Comparison of ENCODE assay signal across 17 mouse cellular contexts in genomic region chr6:53812242-53812641, GRCm38 (mm10). TPM values are rescaled to one million over a fixed set of nuclear protein-coding genes. Genes with fewer than 3 reads are reported as not detected.
DNase-seq lines count a peak whose midpoint lies in the region; ATAC-seq and TF ChIP-seq lines count a peak whose summit lies in the region.
"Had no signal": no experiment of that assay in that cellular context is flagged by ENCODE, and none has a peak within 500 bp of the region (broad histone marks: within the 10 kb centered on the region; RNA-seq: fewer than 3 reads in every experiment).

No protein-coding gene starts in this region.

- no peak for ATAC-seq in forebrain, postnatal 0 days
- no peak for ATAC-seq in forebrain, embryonic 12.5 days (ENCODE audit: low FRiP score)
- ATAC-seq in kidney, postnatal 0 days (replicated peaks; ENCODE audit: low FRiP score, low read depth): no peak
- no peak for ATAC-seq in midbrain, postnatal 0 days (ENCODE audit: low FRiP score)
- no peak for ATAC-seq in midbrain, embryonic 15.5 days (replicated peaks)
- ATAC-seq: forebrain, embryonic 15.5 days; inflammation-experienced regulatory T-cells, adult 6 months had no signal

- TF ChIP-seq CTCF in forebrain, postnatal 0 days (IDR thresholded peaks at IDR 0.05; ENCODE audit: low read depth): peak; percentile 46
- TF ChIP-seq CTCF in kidney, postnatal 0 days (IDR thresholded peaks at IDR 0.05; ENCODE audit: low read depth): peak; percentile 57
- peak; percentile 57 for TF ChIP-seq CTCF in midbrain, postnatal 0 days (IDR thresholded peaks at IDR 0.05)

- H3K27me3 ChIP-seq in forebrain, postnatal 0 days (ENCODE audit: insufficient read depth, low read length): peaks cover 2% of the 10 kb centered on the region; the same call in 1 of the 2 replicates
- peaks cover 14% of the 10 kb centered on the region for H3K27me3 ChIP-seq in forebrain, embryonic 12.5 days
- no peaks in the 10 kb centered on the region for H3K27me3 ChIP-seq in kidney, postnatal 0 days (ENCODE audit: insufficient read depth, low read length)
- H3K27me3 ChIP-seq in midbrain, postnatal 0 days (ENCODE audit: insufficient read depth, low read length): peaks cover 4% of the 10 kb centered on the region; the same call in 1 of the 2 replicates
- H3K27me3 ChIP-seq in midbrain, embryonic 15.5 days (replicated peaks): peaks cover 5% of the 10 kb centered on the region; the same call in 1 of the 2 replicates
- peaks cover 9% of the 10 kb centered on the region for H3K27me3 ChIP-seq in embryonic facial prominence, embryonic 10.5 days (replicated peaks; ENCODE audit: low read depth, poor library complexity, severe bottlenecking)
- H3K27me3 ChIP-seq: stomach, embryonic 15.5 days had no signal

- no peaks in the 10 kb centered on the region for H3K36me3 ChIP-seq in forebrain, postnatal 0 days (ENCODE audit: insufficient read depth)
- H3K36me3 ChIP-seq in forebrain, embryonic 12.5 days (replicated peaks): no peaks in the 10 kb centered on the region
- H3K36me3 ChIP-seq in kidney, postnatal 0 days (ENCODE audit: insufficient read depth, low read length): 0 out of 2 replicates have a peak, but pooled peaks cover 5% of the 10 kb centered on the region
- H3K36me3 ChIP-seq in midbrain, postnatal 0 days (ENCODE audit: insufficient read depth, low read length): no peaks in the 10 kb centered on the region
- no peaks in the 10 kb centered on the region for H3K36me3 ChIP-seq in midbrain, embryonic 15.5 days (replicated peaks)
- H3K36me3 ChIP-seq in embryonic facial prominence, embryonic 10.5 days (replicated peaks): peaks cover 18% of the 10 kb centered on the region
- H3K36me3 ChIP-seq: forebrain, embryonic 15.5 days; heart, embryonic 10.5 days; liver, embryonic 15.5 days; neural tube, embryonic 12.5 days; stomach, embryonic 15.5 days had no signal

- H3K27ac ChIP-seq in forebrain, postnatal 0 days (ENCODE audit: low read depth, low read length): no peak overlapping the region
- H3K27ac ChIP-seq in forebrain, embryonic 12.5 days: no peak overlapping the region
- H3K27ac ChIP-seq in kidney, postnatal 0 days: no peak overlapping the region
- H3K27ac ChIP-seq in midbrain, postnatal 0 days (ENCODE audit: low read depth, low read length): no peak overlapping the region
- H3K27ac ChIP-seq in midbrain, embryonic 15.5 days: no peak overlapping the region
- H3K27ac ChIP-seq in embryonic facial prominence, embryonic 10.5 days (replicated peaks): no peak overlapping the region
- H3K27ac ChIP-seq: forebrain, embryonic 15.5 days; heart, embryonic 10.5 days; liver, embryonic 15.5 days; neural tube, embryonic 12.5 days; stomach, embryonic 15.5 days had no signal

- H3K9ac ChIP-seq in forebrain, postnatal 0 days: no peak overlapping the region
- no peak overlapping the region for H3K9ac ChIP-seq in forebrain, embryonic 12.5 days
- H3K9ac ChIP-seq in kidney, postnatal 0 days (ENCODE audit: low read depth, low read length): no peak overlapping the region
- H3K9ac ChIP-seq in midbrain, postnatal 0 days (replicated peaks; ENCODE audit: low read length, poor library complexity, severe bottlenecking): no peak overlapping the region
- no peak overlapping the region for H3K9ac ChIP-seq in midbrain, embryonic 15.5 days
- H3K9ac ChIP-seq: forebrain, embryonic 15.5 days; liver, embryonic 15.5 days; neural tube, embryonic 12.5 days; stomach, embryonic 15.5 days had no signal

- no peaks in the 10 kb centered on the region for H3K9me3 ChIP-seq in forebrain, postnatal 0 days (ENCODE audit: low read length)
- H3K9me3 ChIP-seq in forebrain, embryonic 12.5 days: no peaks in the 10 kb centered on the region
- H3K9me3 ChIP-seq in kidney, postnatal 0 days (replicated peaks; ENCODE audit: low read length): no peaks in the 10 kb centered on the region
- no peaks in the 10 kb centered on the region for H3K9me3 ChIP-seq in midbrain, postnatal 0 days (ENCODE audit: low read length)
- no peaks in the 10 kb centered on the region for H3K9me3 ChIP-seq in midbrain, embryonic 15.5 days
- no peaks in the 10 kb centered on the region for H3K9me3 ChIP-seq in embryonic facial prominence, embryonic 10.5 days
- H3K9me3 ChIP-seq: forebrain, embryonic 15.5 days; heart, embryonic 10.5 days; liver, embryonic 15.5 days; neural tube, embryonic 12.5 days; stomach, embryonic 15.5 days had no signal

- H3K4me2 ChIP-seq in forebrain, postnatal 0 days (ENCODE audit: low read depth): no peak overlapping the region
- no peak overlapping the region for H3K4me2 ChIP-seq in forebrain, embryonic 12.5 days
- no peak overlapping the region for H3K4me2 ChIP-seq in kidney, postnatal 0 days (ENCODE audit: low read length)
- H3K4me2 ChIP-seq in midbrain, postnatal 0 days (ENCODE audit: low read depth, low read length, poor library complexity, severe bottlenecking): no peak overlapping the region
- no peak overlapping the region for H3K4me2 ChIP-seq in midbrain, embryonic 15.5 days
- H3K4me2 ChIP-seq: forebrain, embryonic 15.5 days; liver, embryonic 15.5 days; neural tube, embryonic 12.5 days; stomach, embryonic 15.5 days had no signal

- H3K4me3 ChIP-seq in forebrain, postnatal 0 days (ENCODE audit: low read depth, low read length): no peak overlapping the region
- no peak overlapping the region for H3K4me3 ChIP-seq in forebrain, embryonic 12.5 days (replicated peaks)
- H3K4me3 ChIP-seq in kidney, postnatal 0 days (replicated peaks; ENCODE audit: low read depth, low read length): no peak overlapping the region
- H3K4me3 ChIP-seq in midbrain, postnatal 0 days (ENCODE audit: low read depth, low read length): no peak overlapping the region
- H3K4me3 ChIP-seq in midbrain, embryonic 15.5 days: no peak overlapping the region
- H3K4me3 ChIP-seq in embryonic facial prominence, embryonic 10.5 days: no peak overlapping the region
- H3K4me3 ChIP-seq: forebrain, embryonic 15.5 days; heart, embryonic 10.5 days; liver, embryonic 15.5 days; megakaryocyte, embryonic 14.5 days; neural tube, embryonic 12.5 days; stomach, embryonic 15.5 days had no signal

- 64% methylated on average over 3 of the region's 3 CpGs for WGBS in forebrain, postnatal 0 days
- 64% methylated on average over 3 of the region's 3 CpGs for WGBS in forebrain, embryonic 12.5 days
- WGBS in kidney, postnatal 0 days: 59% methylated on average over 3 of the region's 3 CpGs
- WGBS in midbrain, postnatal 0 days: 61% methylated on average over 3 of the region's 3 CpGs
- 55% methylated on average over 3 of the region's 3 CpGs for WGBS in midbrain, embryonic 15.5 days
- 58% methylated on average over 3 of the region's 3 CpGs for WGBS in embryonic facial prominence, embryonic 10.5 days

- no peak for DNase-seq in forebrain, postnatal 0 days
- DNase-seq in kidney, postnatal 0 days (ENCODE audit: low spot score): peak; percentile 44
- no peak for DNase-seq in kidney, postnatal 10 days
- DNase-seq in midbrain, postnatal 0 days (ENCODE audit: low spot score): peak; percentile 22
- no peak for DNase-seq in embryo, embryonic 10.5 days (ENCODE audit: low spot score)
- DNase-seq in embryonic facial prominence, embryonic 10.5 days (ENCODE audit: low spot score): no peak
- DNase-seq: cerebellum, adult 18-20 months; thymus, postnatal 14 days had no signal

- H3K4me1 ChIP-seq in forebrain, postnatal 0 days (ENCODE audit: insufficient read depth): no peaks in the 10 kb centered on the region
- H3K4me1 ChIP-seq in forebrain, embryonic 12.5 days: no peaks in the 10 kb centered on the region
- H3K4me1 ChIP-seq in kidney, postnatal 0 days (replicated peaks; ENCODE audit: insufficient read depth, low read length): peaks cover 4% of the 10 kb centered on the region; the same call in 1 of the 2 replicates
- H3K4me1 ChIP-seq in midbrain, postnatal 0 days (ENCODE audit: insufficient read depth, low read length): no peaks in the 10 kb centered on the region
- H3K4me1 ChIP-seq in midbrain, embryonic 15.5 days: no peaks in the 10 kb centered on the region
- H3K4me1 ChIP-seq in embryonic facial prominence, embryonic 10.5 days: peaks cover 22% of the 10 kb centered on the region
- H3K4me1 ChIP-seq: forebrain, embryonic 15.5 days; liver, embryonic 15.5 days; stomach, embryonic 15.5 days had no signal

RNA-seq across cellular contexts. Expression of gene Tril, which starts 8.4 kb away (rescaled TPM):
- 17.8 and 27.8 TPM in 2 replicates for total RNA-seq in forebrain, postnatal 0 days (2014; rRNA removed)
- polyA plus RNA-seq in forebrain, postnatal 0 days (2015; fragmentation: Nextera tagmentation; extraction: Ambion mirVana): 8.5 and 18.2 TPM in 2 replicates
- polyA plus RNA-seq in forebrain, embryonic 12.5 days (2016; fragmentation: Nextera tagmentation; extraction: Ambion mirVana): 19.5 and 23.2 TPM in 2 replicates
- polyA plus RNA-seq in kidney, postnatal 0 days (2015; fragmentation: Nextera tagmentation; extraction: Ambion mirVana): 76.7 and 77.7 TPM in 2 replicates
- total RNA-seq in midbrain, postnatal 0 days (2014; rRNA removed): 48.4 and 55.6 TPM in 2 replicates
- polyA plus RNA-seq in midbrain, postnatal 0 days (2015; fragmentation: Nextera tagmentation; extraction: Ambion mirVana): 25.9 and 26.7 TPM in 2 replicates
- polyA plus RNA-seq in midbrain, embryonic 15.5 days (2015; fragmentation: Nextera tagmentation; extraction: Ambion mirVana): 13.1 and 13.9 TPM in 2 replicates
- polyA plus RNA-seq in embryonic facial prominence, embryonic 10.5 days (2016; fragmentation: Nextera tagmentation; extraction: Ambion mirVana): 50.1 and 65.8 TPM in 2 replicates
- polyA plus RNA-seq: inflammation-experienced regulatory T-cells, adult 6 months had no signal

Comparison
In these comparisons a context has a peak if more than half of its experiments do, and no peak if none do; other contexts are left out.
1. DNase-seq: peak in kidney, postnatal 0 days (single experiment) and midbrain, postnatal 0 days (single experiment); none in forebrain, postnatal 0 days (single experiment), kidney, postnatal 10 days (single experiment), embryo, embryonic 10.5 days (single experiment) and embryonic facial prominence, embryonic 10.5 days (single experiment).
2. Peak in every context shown above with its lines, with median percentiles within 50 percentile points of each other: CTCF ChIP-seq.